Mouse (Mus musculus): ENCODE measurements around the gene Ip6k2. TPM values are rescaled to one million over a fixed set of nuclear protein-coding genes. Genes with fewer than 3 reads are reported as not detected.

Gene Ip6k2
- polyA plus RNA-seq, 1 experiment = 69.4 TPM

GRCm38 (mm10) chr9:108777276-108777675, 6.3 kb upstream of the Ip6k2 start:
- DNase-seq = no peak
- WGBS = 79% methylated on average over 4 of the region's 4 CpGs
- no peak overlapping the region for H3K4me3 ChIP-seq (replicated peaks; ENCODE audit: extremely low read depth, low read depth, low read length)
- H3K4me1 ChIP-seq (ENCODE audit: control insufficient read depth, insufficient read depth, low read length) = no peaks in the 10 kb centered on the region
- TF ChIP-seq POLR2A (IDR thresholded peaks at IDR 0.05; ENCODE audit: borderline replicate concordance, extremely low read depth, low read depth, low read length) (no peak), CTCF (IDR thresholded peaks at IDR 0.05; ENCODE audit: insufficient read depth, low read length) (no peak)

GRCm38 (mm10) chr9:108780959-108781358, 2.6 kb upstream of the Ip6k2 start:
- 41% methylated on average over 5 of the region's 5 CpGs for WGBS
- TF ChIP-seq CTCF (IDR thresholded peaks at IDR 0.05; ENCODE audit: insufficient read depth, low read length) (no peak), POLR2A (IDR thresholded peaks at IDR 0.05; ENCODE audit: borderline replicate concordance, extremely low read depth, low read depth, low read length) (no peak)
- peaks cover 6% of the 10 kb centered on the region for H3K4me1 ChIP-seq (ENCODE audit: control insufficient read depth, insufficient read depth, low read length)
- H3K4me3 ChIP-seq (replicated peaks; ENCODE audit: extremely low read depth, low read depth, low read length) = no peak overlapping the region
- no peak for DNase-seq

- no peak for TF ChIP-seq CTCF (IDR thresholded peaks at IDR 0.05; ENCODE audit: insufficient read depth, low read length)
- no peak for TF ChIP-seq POLR2A (IDR thresholded peaks at IDR 0.05; ENCODE audit: borderline replicate concordance, extremely low read depth, low read depth, low read length)
- no peak for DNase-seq
- Histone ChIP-seq H3K4me3 (replicated peaks; ENCODE audit: extremely low read depth, low read depth, low read length) (no peak overlapping the region), H3K4me1 (ENCODE audit: control insufficient read depth, insufficient read depth, low read length) (peaks cover 10% of the 10 kb centered on the region)
- WGBS = 63% methylated on average over 4 of the region's 4 CpGs
Measured at GRCm38 (mm10) chr9:108781891-108782290, 1.7 kb upstream of the Ip6k2 start.

- WGBS = 27% methylated on average over 9 of the region's 9 CpGs
- H3K4me1 ChIP-seq (ENCODE audit: control insufficient read depth, insufficient read depth, low read length) = peaks cover 19% of the 10 kb centered on the region
- DNase-seq = no peak
- peak overlapping the region; percentile 51 for H3K4me3 ChIP-seq (replicated peaks; ENCODE audit: extremely low read depth, low read depth, low read length)
- TF ChIP-seq POLR2A (IDR thresholded peaks at IDR 0.05; ENCODE audit: borderline replicate concordance, extremely low read depth, low read depth, low read length) (no peak), CTCF (IDR thresholded peaks at IDR 0.05; ENCODE audit: insufficient read depth, low read length) (no peak)
Measured at GRCm38 (mm10) chr9:108782836-108783547, 604 bp upstream of the Ip6k2 start.

GRCm38 (mm10) chr9:108785416-108785815, 1.8 kb downstream of the Ip6k2 start:
- H3K4me1 ChIP-seq (ENCODE audit: control insufficient read depth, insufficient read depth, low read length) = peaks cover 25% of the 10 kb centered on the region
- TF ChIP-seq CTCF (IDR thresholded peaks at IDR 0.05; ENCODE audit: insufficient read depth, low read length) (no peak), POLR2A (IDR thresholded peaks at IDR 0.05; ENCODE audit: borderline replicate concordance, extremely low read depth, low read depth, low read length) (no peak)
- no peak overlapping the region for H3K4me3 ChIP-seq (replicated peaks; ENCODE audit: extremely low read depth, low read depth, low read length)
- DNase-seq = no peak

GRCm38 (mm10) chr9:108786494-108786893, 2.9 kb downstream of the Ip6k2 start:
- Histone ChIP-seq H3K4me1 (ENCODE audit: control insufficient read depth, insufficient read depth, low read length) (peaks cover 31% of the 10 kb centered on the region), H3K4me3 (replicated peaks; ENCODE audit: extremely low read depth, low read depth, low read length) (peak overlapping the region; percentile 9)
- no peak for DNase-seq
- TF ChIP-seq CTCF (IDR thresholded peaks at IDR 0.05; ENCODE audit: insufficient read depth, low read length) (no peak), POLR2A (IDR thresholded peaks at IDR 0.05; ENCODE audit: borderline replicate concordance, extremely low read depth, low read depth, low read length) (no peak)
- WGBS = 23% methylated on average over 1 of the region's 1 CpGs

- Histone ChIP-seq H3K4me3 (replicated peaks; ENCODE audit: extremely low read depth, low read depth, low read length) (no peak overlapping the region), H3K4me1 (ENCODE audit: control insufficient read depth, insufficient read depth, low read length) (peaks cover 32% of the 10 kb centered on the region)
- WGBS = 76% methylated on average over 2 of the region's 2 CpGs
- DNase-seq = no peak
- TF ChIP-seq POLR2A (IDR thresholded peaks at IDR 0.05; ENCODE audit: borderline replicate concordance, extremely low read depth, low read depth, low read length) = no peak
- no peak for TF ChIP-seq CTCF (IDR thresholded peaks at IDR 0.05; ENCODE audit: insufficient read depth, low read length)
Measured at GRCm38 (mm10) chr9:108787080-108787479, 3.5 kb downstream of the Ip6k2 start.

GRCm38 (mm10) chr9:108788713-108789112, 5.1 kb downstream of the Ip6k2 start:
- TF ChIP-seq CTCF (IDR thresholded peaks at IDR 0.05; ENCODE audit: insufficient read depth, low read length) (no peak), POLR2A (IDR thresholded peaks at IDR 0.05; ENCODE audit: borderline replicate concordance, extremely low read depth, low read depth, low read length) (no peak)
- DNase-seq = no peak
- 70% methylated on average over 3 of the region's 3 CpGs for WGBS
- Histone ChIP-seq H3K4me3 (replicated peaks; ENCODE audit: extremely low read depth, low read depth, low read length) (no peak overlapping the region), H3K4me1 (ENCODE audit: control insufficient read depth, insufficient read depth, low read length) (peaks cover 40% of the 10 kb centered on the region)

GRCm38 (mm10) chr9:108792307-108792706, 8.7 kb downstream of the Ip6k2 start:
- Histone ChIP-seq H3K4me1 (ENCODE audit: control insufficient read depth, insufficient read depth, low read length) (peaks cover 36% of the 10 kb centered on the region), H3K4me3 (replicated peaks; ENCODE audit: extremely low read depth, low read depth, low read length) (no peak overlapping the region)
- no peak for DNase-seq
- WGBS = 65% methylated on average over 1 of the region's 1 CpGs
- TF ChIP-seq CTCF (IDR thresholded peaks at IDR 0.05; ENCODE audit: insufficient read depth, low read length) (no peak), POLR2A (IDR thresholded peaks at IDR 0.05; ENCODE audit: borderline replicate concordance, extremely low read depth, low read depth, low read length) (no peak)

- Histone ChIP-seq H3K4me3 (replicated peaks; ENCODE audit: extremely low read depth, low read depth, low read length) (no peak overlapping the region), H3K4me1 (ENCODE audit: control insufficient read depth, insufficient read depth, low read length) (peaks cover 33% of the 10 kb centered on the region)
- TF ChIP-seq CTCF (IDR thresholded peaks at IDR 0.05; ENCODE audit: insufficient read depth, low read length) (no peak), POLR2A (IDR thresholded peaks at IDR 0.05; ENCODE audit: borderline replicate concordance, extremely low read depth, low read depth, low read length) (no peak)
- WGBS = 37% methylated on average over 3 of the region's 3 CpGs
- DNase-seq = no peak
Measured at GRCm38 (mm10) chr9:108792730-108793129, 9.1 kb downstream of the Ip6k2 start.

Measured in lung, adult 2 months (tissue).